Mouse (Mus musculus): ENCODE measurements around the gene Morn1. TPM values are rescaled to one million over a fixed set of nuclear protein-coding genes. Genes with fewer than 3 reads are reported as not detected.

Gene Morn1
- polyA plus RNA-seq, 1 experiment, result 0.21 TPM

- Histone ChIP-seq H3K9me3 (ENCODE audit: control insufficient read depth, low read length) (no peaks in the 10 kb centered on the region), H3K36me3 (ENCODE audit: control insufficient read depth) (no peaks in the 10 kb centered on the region), H3K27me3 (ENCODE audit: control insufficient read depth) (no peaks in the 10 kb centered on the region), H3K4me1 (ENCODE audit: control insufficient read depth) (no peaks in the 10 kb centered on the region), H3K4me3 (replicated peaks) (no peak overlapping the region)
- no peak for TF ChIP-seq GATA1 (IDR thresholded peaks at IDR 0.05; ENCODE audit: low read length)
- no peak for TF ChIP-seq TAL1 (IDR thresholded peaks at IDR 0.05; ENCODE audit: low read length)
Observed at GRCm38 (mm10) chr4:155098572-155098971, 12.2 kb downstream of the Morn1 start.

- H3K4me1 ChIP-seq (ENCODE audit: control insufficient read depth), result peaks cover 10% of the 10 kb centered on the region
- TF ChIP-seq TAL1 (IDR thresholded peaks at IDR 0.05; ENCODE audit: low read length) (no peak), GATA1 (IDR thresholded peaks at IDR 0.05; ENCODE audit: low read length) (no peak)
- no peaks in the 10 kb centered on the region for H3K9me3 ChIP-seq (ENCODE audit: control insufficient read depth, low read length)
- H3K27me3 ChIP-seq (ENCODE audit: control insufficient read depth), result no peaks in the 10 kb centered on the region
- no peak overlapping the region for H3K4me3 ChIP-seq (replicated peaks)
- H3K36me3 ChIP-seq (ENCODE audit: control insufficient read depth), result no peaks in the 10 kb centered on the region
Observed at GRCm38 (mm10) chr4:155107886-155108285, 21.5 kb downstream of the Morn1 start.

- Histone ChIP-seq H3K9me3 (ENCODE audit: control insufficient read depth, low read length) (no peaks in the 10 kb centered on the region), H3K27me3 (ENCODE audit: control insufficient read depth) (no peaks in the 10 kb centered on the region), H3K4me3 (replicated peaks) (no peak overlapping the region), H3K36me3 (ENCODE audit: control insufficient read depth) (no peaks in the 10 kb centered on the region), H3K4me1 (ENCODE audit: control insufficient read depth) (peaks cover 13% of the 10 kb centered on the region)
- no peak for TF ChIP-seq TAL1 (IDR thresholded peaks at IDR 0.05; ENCODE audit: low read length)
Observed at GRCm38 (mm10) chr4:155109471-155109870, 23.1 kb downstream of the Morn1 start.

DNA sequence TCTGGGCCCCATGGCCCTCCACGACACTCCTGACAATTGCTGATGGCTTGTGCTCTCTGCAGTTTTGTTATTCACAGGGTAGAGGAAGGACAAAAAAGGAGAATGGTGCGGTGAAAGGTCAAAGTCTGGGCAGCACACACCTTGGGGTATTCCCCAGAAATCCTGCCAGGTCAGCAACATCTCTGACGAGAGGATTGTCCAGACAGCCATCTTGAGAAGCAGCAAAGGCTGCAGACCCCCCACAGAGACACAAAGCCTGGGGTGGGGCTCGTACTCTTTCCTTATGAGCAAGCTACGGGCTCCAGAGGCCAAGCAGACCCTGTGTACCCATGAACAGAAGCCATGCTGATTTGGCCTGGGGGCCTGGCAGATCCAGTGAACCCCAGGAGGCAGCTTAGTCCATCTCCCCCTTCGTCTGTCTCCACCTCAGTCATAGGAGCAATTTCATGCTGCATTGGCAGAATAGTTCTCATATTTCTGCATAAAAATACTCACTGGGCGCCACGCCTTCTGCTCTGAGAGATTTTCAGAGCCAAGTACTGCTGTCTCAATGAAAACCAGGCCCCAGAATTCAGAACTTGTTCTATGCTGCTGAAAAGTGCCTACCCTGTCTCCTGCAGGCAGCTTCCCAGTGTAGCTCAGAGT is 27.5 kb downstream of the Morn1 start:
- no peaks in the 10 kb centered on the region for H3K9me3 ChIP-seq (ENCODE audit: control insufficient read depth, low read length)
- H3K4me1 ChIP-seq (ENCODE audit: control insufficient read depth), result peaks cover 27% of the 10 kb centered on the region
- H3K4me3 ChIP-seq (replicated peaks), result no peak overlapping the region
- TF ChIP-seq TAL1 (IDR thresholded peaks at IDR 0.05; ENCODE audit: low read length), result no peak
- TF ChIP-seq GATA1 (IDR thresholded peaks at IDR 0.05; ENCODE audit: low read length), result no peak
- H3K27me3 ChIP-seq (ENCODE audit: control insufficient read depth), result no peaks in the 10 kb centered on the region
- H3K36me3 ChIP-seq (ENCODE audit: control insufficient read depth), result no peaks in the 10 kb centered on the region

- TF ChIP-seq GATA1 (IDR thresholded peaks at IDR 0.05; ENCODE audit: low read length) (no peak), TAL1 (IDR thresholded peaks at IDR 0.05; ENCODE audit: low read length) (no peak)
- Histone ChIP-seq H3K9me3 (ENCODE audit: control insufficient read depth, low read length) (no peaks in the 10 kb centered on the region), H3K27me3 (ENCODE audit: control insufficient read depth) (no peaks in the 10 kb centered on the region), H3K36me3 (ENCODE audit: control insufficient read depth) (no peaks in the 10 kb centered on the region), H3K4me3 (replicated peaks) (no peak overlapping the region), H3K4me1 (ENCODE audit: control insufficient read depth) (peaks cover 46% of the 10 kb centered on the region)
Observed at GRCm38 (mm10) chr4:155116607-155117006, 30.2 kb downstream of the Morn1 start.

DNA sequence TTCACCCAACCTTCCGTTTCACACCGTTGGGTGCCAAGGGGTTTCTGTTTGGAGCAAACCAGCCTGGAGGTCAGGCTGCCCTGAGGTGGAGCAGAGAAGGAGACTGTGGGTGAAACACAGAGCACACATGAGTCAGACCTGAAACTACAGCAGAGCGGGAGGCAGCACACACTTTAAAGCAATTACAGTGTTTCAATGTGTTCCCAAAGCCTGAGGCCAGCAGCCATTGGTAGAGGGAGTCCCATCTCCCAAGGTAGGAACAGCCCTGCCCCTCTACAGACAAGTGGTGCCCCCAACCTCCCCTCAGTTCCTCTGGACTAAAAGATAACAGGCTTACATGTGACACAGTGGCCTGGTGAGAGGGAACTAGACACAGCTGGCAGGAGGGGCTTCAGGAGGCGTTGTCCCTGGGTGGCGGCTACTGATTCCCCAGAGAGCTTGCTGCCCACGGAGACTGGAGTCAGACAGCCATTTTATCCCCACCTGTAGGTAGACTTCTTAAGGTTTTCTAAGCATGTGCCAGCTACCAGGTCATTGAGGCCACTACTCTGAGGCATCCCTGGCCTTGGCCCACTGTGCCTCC is 31.1 kb downstream of the Morn1 start:
- no peak overlapping the region for H3K4me3 ChIP-seq (replicated peaks)
- no peaks in the 10 kb centered on the region for H3K36me3 ChIP-seq (ENCODE audit: control insufficient read depth)
- peaks cover 48% of the 10 kb centered on the region for H3K4me1 ChIP-seq (ENCODE audit: control insufficient read depth)
- no peak for TF ChIP-seq GATA1 (IDR thresholded peaks at IDR 0.05; ENCODE audit: low read length)
- TF ChIP-seq TAL1 (IDR thresholded peaks at IDR 0.05; ENCODE audit: low read length), result 0 out of 3 replicates have a peak, but pooled peaks have one; percentile 15
- no peaks in the 10 kb centered on the region for H3K9me3 ChIP-seq (ENCODE audit: control insufficient read depth, low read length)
- H3K27me3 ChIP-seq (ENCODE audit: control insufficient read depth), result no peaks in the 10 kb centered on the region

GRCm38 (mm10) chr4:155118278-155118677 is 31.9 kb downstream of the Morn1 start:
- Histone ChIP-seq H3K4me1 (ENCODE audit: control insufficient read depth) (peaks cover 48% of the 10 kb centered on the region), H3K9me3 (ENCODE audit: control insufficient read depth, low read length) (no peaks in the 10 kb centered on the region), H3K27me3 (ENCODE audit: control insufficient read depth) (no peaks in the 10 kb centered on the region), H3K4me3 (replicated peaks) (no peak overlapping the region), H3K36me3 (ENCODE audit: control insufficient read depth) (no peaks in the 10 kb centered on the region)
- TF ChIP-seq TAL1 (IDR thresholded peaks at IDR 0.05; ENCODE audit: low read length), result no peak

DNA sequence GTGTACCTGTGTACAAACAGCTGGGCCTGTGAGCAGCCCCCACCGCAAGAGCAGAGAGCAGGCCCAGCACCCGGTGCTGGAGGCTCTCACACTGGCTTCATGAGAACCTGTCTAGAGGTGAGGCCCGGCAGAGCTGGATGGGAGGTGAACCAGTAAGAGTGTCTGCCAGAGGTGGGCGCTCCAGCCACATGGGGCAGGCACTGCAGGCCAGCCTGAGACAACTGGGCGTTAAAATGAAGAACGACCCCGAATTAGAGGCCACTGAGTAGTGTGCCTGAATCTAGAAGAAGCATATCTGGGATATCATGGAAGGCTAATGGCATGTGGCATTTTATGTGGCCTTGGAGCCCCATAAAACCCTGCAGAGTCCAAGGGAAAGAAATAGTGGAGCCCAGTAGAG is 33.7 kb downstream of the Morn1 start:
- Histone ChIP-seq H3K27me3 (ENCODE audit: control insufficient read depth) (no peaks in the 10 kb centered on the region), H3K9me3 (ENCODE audit: control insufficient read depth, low read length) (no peaks in the 10 kb centered on the region), H3K4me1 (ENCODE audit: control insufficient read depth) (peaks cover 61% of the 10 kb centered on the region), H3K36me3 (ENCODE audit: control insufficient read depth) (no peaks in the 10 kb centered on the region), H3K4me3 (replicated peaks) (no peak overlapping the region)
- no peak for TF ChIP-seq TAL1 (IDR thresholded peaks at IDR 0.05; ENCODE audit: low read length)
- no peak for TF ChIP-seq GATA1 (IDR thresholded peaks at IDR 0.05; ENCODE audit: low read length)

- H3K27me3 ChIP-seq (ENCODE audit: control insufficient read depth), result no peaks in the 10 kb centered on the region
- no peaks in the 10 kb centered on the region for H3K36me3 ChIP-seq (ENCODE audit: control insufficient read depth)
- H3K4me1 ChIP-seq (ENCODE audit: control insufficient read depth), result peaks cover 66% of the 10 kb centered on the region
- H3K4me3 ChIP-seq (replicated peaks), result no peak overlapping the region
- H3K9me3 ChIP-seq (ENCODE audit: control insufficient read depth, low read length), result no peaks in the 10 kb centered on the region
- TF ChIP-seq GATA1 (IDR thresholded peaks at IDR 0.05; ENCODE audit: low read length) (no peak), TAL1 (IDR thresholded peaks at IDR 0.05; ENCODE audit: low read length) (no peak)
Observed at GRCm38 (mm10) chr4:155120583-155120982, 34.2 kb downstream of the Morn1 start.

GRCm38 (mm10) chr4:155121222-155121621 is 34.8 kb downstream of the Morn1 start:
- H3K36me3 ChIP-seq (ENCODE audit: control insufficient read depth), result no peaks in the 10 kb centered on the region
- H3K27me3 ChIP-seq (ENCODE audit: control insufficient read depth), result no peaks in the 10 kb centered on the region
- H3K9me3 ChIP-seq (ENCODE audit: control insufficient read depth, low read length), result no peaks in the 10 kb centered on the region
- H3K4me1 ChIP-seq (ENCODE audit: control insufficient read depth), result peaks cover 66% of the 10 kb centered on the region
- H3K4me3 ChIP-seq (replicated peaks), result no peak overlapping the region
- TF ChIP-seq GATA1 (IDR thresholded peaks at IDR 0.05; ENCODE audit: low read length), result no peak
- no peak for TF ChIP-seq TAL1 (IDR thresholded peaks at IDR 0.05; ENCODE audit: low read length)

Measured in erythroblast, embryonic 14.5 days (primary cell).